Mouse (Mus musculus): ENCODE data around the gene Zfp316. TPM values are rescaled to one million over a fixed set of nuclear protein-coding genes. Genes with fewer than 3 reads are reported as not detected.
A peak's percentile ranks its signal among the peaks of the same experiment; 100 is the strongest.

The Zfp316 gene
- polyA plus RNA-seq (2012; ENCODE audit: insufficient read depth, insufficient read length, missing spikeins), result 1.5 and 1.6 TPM in 2 replicates

DNA sequence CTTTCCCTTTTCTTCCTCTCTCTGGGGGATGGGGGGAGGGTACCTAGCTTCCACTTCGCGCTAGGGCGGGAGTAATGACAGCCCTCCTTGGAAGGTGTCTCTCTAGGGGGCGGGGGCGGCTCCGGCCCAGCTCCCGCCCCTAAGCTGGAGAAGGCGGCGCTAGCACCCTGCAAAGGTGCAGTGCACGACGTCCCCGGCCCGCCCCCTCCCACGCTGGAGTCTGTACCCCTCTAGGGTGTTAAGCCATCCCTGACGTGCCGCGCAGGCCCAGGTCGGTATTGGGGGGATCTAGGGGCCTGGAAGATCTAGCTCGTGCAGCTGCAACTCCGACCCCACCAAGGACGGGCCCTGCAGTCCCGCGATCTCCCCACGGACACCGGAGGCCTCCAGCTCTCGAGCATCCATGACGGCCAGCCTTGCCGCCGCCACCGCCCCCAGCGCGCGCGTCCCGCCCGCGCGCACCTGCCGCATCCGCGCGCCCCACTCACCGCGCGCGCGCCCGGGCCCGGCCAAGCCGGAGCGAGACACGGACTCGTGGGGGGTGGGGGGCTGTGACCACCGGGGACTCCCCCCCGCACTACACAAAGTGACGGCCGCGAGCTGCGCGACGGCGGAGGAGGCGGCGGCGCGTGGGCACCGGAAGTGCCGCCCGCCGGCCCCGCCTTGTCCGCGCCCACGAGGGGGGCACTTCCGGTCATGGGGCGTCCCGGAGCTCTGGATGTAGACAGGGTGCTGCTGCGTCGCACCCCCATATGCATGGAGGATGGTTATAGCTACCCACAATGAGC, at the start of gene Zfp316:
TSS of gene Zfp316 (minus strand) at position 660 of the 788 bp plus-strand sequence.
- no peak within 1 kb of the TSS for H3K27ac ChIP-seq (replicated peaks; ENCODE audit: low read depth, low read length)
- H3K4me1 ChIP-seq (ENCODE audit: control insufficient read depth, insufficient read depth, insufficient read length, low read length), result no peaks in the 10 kb centered on the region
- H3K4me3 ChIP-seq (ENCODE audit: insufficient read depth, low read depth, low read length), result peak within 1 kb of the TSS; percentile 69

DNA sequence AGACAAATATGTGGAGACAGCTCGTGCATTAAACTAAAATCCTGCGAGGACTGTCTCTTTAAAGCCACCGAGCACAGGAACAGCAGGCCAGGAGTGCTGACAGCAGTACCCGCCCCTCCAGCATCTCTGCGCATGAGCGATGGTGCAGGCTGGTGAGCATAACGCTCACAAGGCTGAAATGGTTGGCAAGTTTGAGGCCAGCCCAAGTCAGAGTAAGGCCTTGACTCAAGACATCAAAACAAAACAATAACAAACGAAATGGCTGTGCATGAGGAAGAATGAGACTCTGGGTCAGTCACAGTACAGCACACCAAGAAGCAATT, 47.4 kb upstream of the Zfp316 start:
- Histone ChIP-seq H3K4me3 (ENCODE audit: insufficient read depth, low read depth, low read length) (no peak overlapping the region), H3K4me1 (ENCODE audit: control insufficient read depth, insufficient read depth, insufficient read length, low read length) (no peaks in the 10 kb centered on the region; the same call in 1 of the 2 replicates), H3K27ac (replicated peaks; ENCODE audit: low read depth, low read length) (no peak overlapping the region)

DNA sequence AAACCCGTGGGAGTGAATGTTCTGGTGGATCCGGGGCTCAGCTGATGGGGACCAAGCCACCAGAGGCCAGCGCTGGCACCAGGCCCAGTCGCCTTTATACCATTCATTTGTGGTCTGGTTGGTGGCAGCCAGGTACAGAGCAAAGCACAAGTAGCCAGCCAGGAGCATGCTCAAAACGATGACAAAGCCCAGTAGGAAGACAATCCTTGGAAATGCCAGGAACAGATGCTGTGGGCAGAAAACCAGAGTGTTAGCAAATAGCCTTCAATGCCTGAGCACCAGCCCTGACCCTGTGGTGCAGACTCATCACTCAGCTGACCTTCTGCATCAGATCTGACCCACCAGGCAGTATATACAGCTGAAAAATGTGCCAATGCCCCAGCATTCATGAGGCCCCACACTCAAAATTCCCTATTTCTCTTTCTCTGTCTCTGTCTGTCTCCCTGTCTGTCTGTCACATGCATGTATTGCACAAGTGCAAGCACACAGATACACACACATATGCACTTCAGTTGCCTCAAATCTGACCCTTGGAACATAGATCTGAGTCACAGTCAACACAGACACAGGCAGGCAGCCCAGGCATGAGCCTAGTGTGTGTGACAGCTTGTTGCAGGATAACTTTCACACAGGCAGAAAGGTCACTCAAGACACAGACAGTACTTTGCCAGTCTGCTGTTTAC, 46.9 kb upstream of the Zfp316 start:
- Histone ChIP-seq H3K27ac (replicated peaks; ENCODE audit: low read depth, low read length) (no peak overlapping the region), H3K4me1 (ENCODE audit: control insufficient read depth, insufficient read depth, insufficient read length, low read length) (no peaks in the 10 kb centered on the region; the same call in 1 of the 2 replicates), H3K4me3 (ENCODE audit: insufficient read depth, low read depth, low read length) (no peak overlapping the region)

DNA sequence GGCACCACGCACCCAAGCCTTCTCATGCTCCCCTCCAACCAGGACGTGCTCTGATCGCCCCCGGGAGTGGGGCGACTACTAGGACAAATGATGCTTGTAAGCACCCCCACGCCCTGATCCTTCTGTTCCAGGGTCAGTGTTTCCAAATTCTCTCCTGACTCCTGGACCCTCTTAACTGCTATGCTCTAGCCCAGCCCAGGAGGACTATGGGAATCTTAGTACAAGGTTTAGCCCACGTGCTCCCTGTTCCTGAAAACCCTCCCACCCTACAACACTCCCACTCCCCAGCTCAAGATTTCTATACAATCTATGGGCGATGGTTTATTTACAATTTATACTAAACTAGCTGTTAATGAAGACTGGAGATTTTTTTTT, 45.7 kb upstream of the Zfp316 start:
- no peak overlapping the region for H3K27ac ChIP-seq (replicated peaks; ENCODE audit: low read depth, low read length)
- H3K4me1 ChIP-seq (ENCODE audit: control insufficient read depth, insufficient read depth, insufficient read length, low read length), result no peaks in the 10 kb centered on the region; the same call in 1 of the 2 replicates
- H3K4me3 ChIP-seq (ENCODE audit: insufficient read depth, low read depth, low read length), result peak overlapping the region; percentile 28; the same call in 1 of the 2 replicates

DNA sequence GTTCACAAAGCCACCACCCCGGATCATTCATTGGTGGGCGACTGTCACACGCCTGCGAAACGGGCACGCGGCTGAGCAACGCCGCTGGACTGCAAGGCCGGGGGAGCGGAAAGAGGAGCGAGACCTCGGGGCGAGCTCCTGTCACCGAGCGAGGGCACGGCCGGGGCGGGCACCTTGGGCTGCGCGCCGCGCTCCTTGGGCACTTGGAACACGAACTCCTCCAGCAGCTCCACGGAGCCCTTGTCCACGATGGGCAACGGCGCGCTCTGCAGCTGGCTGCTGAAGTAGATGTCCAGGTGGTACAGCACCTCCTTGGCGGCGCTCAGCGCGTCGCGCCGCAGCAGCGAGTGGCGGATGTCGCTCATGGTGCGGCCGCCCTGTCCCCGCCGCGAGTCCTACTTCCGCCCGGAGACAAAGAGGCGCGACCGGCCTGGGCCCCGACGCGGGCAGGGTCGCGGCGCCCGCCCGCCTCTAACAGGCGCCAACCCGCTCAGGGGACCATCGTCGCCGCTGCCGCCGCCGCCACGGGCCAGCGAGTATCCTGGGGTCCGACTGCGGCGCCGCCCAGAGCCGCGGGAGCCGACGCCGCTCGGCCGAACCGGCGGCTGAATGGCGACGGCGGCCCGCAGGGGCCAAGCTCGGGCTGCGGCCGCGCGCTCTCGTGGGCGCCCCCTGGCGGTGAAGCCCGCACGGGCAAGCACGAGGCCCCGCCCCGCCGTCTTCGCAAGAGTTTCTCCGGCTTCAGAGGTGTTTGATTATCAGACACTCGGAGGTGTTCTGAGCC, 45.1 kb upstream of the Zfp316 start, which contains the start of gene E130309D02Rik:
TSS of gene E130309D02Rik (minus strand) at position 631 of the 784 bp plus-strand sequence.
- Histone ChIP-seq H3K27ac (replicated peaks; ENCODE audit: low read depth, low read length) (peak within 1 kb of the TSS; percentile 88), H3K4me3 (ENCODE audit: insufficient read depth, low read depth, low read length) (peak within 1 kb of the TSS; percentile 93), H3K4me1 (ENCODE audit: control insufficient read depth, insufficient read depth, insufficient read length, low read length) (no peaks in the 10 kb centered on the region; the same call in 1 of the 2 replicates)

DNA sequence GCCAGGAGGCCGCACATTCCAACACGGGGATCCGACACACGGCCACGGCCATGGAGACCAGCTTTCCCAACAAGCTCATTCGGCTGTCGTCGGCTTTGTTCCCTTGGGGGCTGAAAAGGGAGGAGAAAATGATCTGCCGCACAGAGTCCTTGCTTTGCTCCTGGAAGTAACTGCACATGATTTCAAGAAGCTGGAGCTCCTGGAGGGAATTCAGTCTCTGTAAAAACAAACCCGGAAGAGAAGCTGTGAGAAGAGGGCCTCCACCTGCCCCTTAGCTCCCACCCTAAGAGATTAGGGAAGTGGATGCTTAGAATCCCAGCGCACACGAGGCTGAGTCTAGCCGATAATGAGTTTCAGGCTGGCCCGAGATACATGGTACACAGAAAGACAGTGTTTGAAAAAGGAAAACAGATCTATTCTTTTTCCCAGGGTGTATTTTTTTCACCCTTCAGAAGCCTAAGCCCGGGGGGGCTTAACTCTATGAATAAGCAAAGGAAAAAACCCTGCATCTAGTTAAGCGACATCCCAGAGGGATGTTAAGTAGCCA, 44.4 kb upstream of the Zfp316 start:
- Histone ChIP-seq H3K27ac (replicated peaks; ENCODE audit: low read depth, low read length) (no peak overlapping the region), H3K4me1 (ENCODE audit: control insufficient read depth, insufficient read depth, insufficient read length, low read length) (no peaks in the 10 kb centered on the region; the same call in 1 of the 2 replicates), H3K4me3 (ENCODE audit: insufficient read depth, low read depth, low read length) (peak overlapping the region; percentile 93)

DNA sequence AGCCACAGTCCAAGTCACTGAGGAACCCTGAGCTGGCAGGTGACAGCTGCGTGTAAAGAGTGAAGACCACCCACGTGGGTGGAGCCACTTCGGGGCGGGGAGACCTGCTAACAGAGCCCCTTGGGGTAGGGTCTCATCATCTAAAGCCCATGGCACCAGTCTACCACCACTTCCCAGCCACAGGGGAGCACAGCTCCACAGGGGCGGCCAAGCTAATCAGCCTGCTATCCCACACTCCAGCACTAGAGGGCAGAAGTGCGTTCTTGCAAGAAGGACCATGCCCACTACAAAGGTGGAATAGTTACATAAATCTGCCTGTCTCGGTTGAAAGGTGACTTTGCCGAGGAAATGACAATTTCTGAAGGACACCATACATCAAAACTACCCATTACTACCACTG, 42.1 kb upstream of the Zfp316 start:
- Histone ChIP-seq H3K4me1 (ENCODE audit: control insufficient read depth, insufficient read depth, insufficient read length, low read length) (no peaks in the 10 kb centered on the region; the same call in 1 of the 2 replicates), H3K27ac (replicated peaks; ENCODE audit: low read depth, low read length) (no peak overlapping the region), H3K4me3 (ENCODE audit: insufficient read depth, low read depth, low read length) (no peak overlapping the region)

DNA sequence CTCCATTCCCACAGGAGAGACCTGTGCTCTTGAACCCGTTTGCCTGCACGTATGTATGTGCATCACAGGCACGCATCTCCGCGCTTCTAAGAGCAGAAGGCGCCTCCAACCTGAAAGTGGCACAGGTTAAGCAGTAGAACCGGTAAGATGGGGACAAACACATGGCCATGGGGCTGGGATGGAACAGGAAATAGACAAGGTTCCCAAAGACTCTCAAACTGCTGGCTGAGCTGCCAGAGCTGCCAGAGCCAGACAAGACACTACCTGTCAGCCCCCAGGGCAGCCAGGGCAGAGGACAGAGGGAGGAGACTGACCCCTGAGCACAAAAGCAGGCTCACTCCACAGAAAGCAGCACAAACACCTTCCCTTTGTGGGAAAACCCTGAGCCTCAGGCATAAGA, 40.1 kb upstream of the Zfp316 start:
- H3K27ac ChIP-seq (replicated peaks; ENCODE audit: low read depth, low read length), result no peak overlapping the region
- no peaks in the 10 kb centered on the region for H3K4me1 ChIP-seq (ENCODE audit: control insufficient read depth, insufficient read depth, insufficient read length, low read length)
- H3K4me3 ChIP-seq (ENCODE audit: insufficient read depth, low read depth, low read length), result no peak overlapping the region

DNA sequence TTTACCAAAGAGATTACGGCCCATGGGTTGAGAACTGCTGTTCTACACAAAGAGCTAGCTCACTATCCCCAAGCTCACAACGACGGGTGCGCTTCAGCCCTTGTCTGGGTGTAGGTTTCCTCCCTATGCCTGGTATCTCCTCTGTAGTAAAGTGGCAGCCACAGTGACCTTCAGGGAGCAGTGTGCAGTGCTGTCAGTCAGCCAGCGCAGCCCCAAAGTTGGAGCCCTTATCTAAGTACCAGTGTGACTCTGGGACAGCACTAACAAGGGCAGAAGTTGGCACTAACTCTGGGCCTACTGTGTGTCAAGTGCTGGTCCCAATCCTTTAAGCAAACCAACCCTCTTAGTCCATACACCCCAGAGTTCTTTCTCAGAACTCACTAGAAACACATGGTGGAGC, 39.0 kb upstream of the Zfp316 start:
- Histone ChIP-seq H3K4me3 (ENCODE audit: insufficient read depth, low read depth, low read length) (no peak overlapping the region), H3K27ac (replicated peaks; ENCODE audit: low read depth, low read length) (no peak overlapping the region)

DNA sequence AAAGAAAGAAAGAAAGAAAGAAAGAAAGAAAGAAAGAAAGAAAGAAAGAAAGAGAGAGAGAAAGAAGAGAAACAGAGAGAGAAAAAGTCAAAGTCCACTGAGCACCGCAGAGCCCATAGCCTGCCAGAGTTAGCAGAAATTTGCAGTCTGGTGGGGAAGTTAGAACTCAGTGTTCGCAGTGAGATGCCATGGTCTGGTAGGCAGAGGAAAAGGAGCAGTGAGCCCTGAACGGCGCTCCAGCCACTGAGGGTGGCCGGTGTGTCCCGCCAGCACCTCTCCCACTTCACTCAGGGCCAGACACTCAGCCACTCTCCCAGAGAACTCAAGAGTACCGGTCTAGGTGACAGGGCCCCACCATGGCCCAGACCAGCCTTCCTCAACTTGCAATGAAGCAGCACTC, 34.4 kb upstream of the Zfp316 start:
- Histone ChIP-seq H3K27ac (replicated peaks; ENCODE audit: low read depth, low read length) (no peak overlapping the region), H3K4me3 (ENCODE audit: insufficient read depth, low read depth, low read length) (no peak overlapping the region), H3K4me1 (ENCODE audit: control insufficient read depth, insufficient read depth, insufficient read length, low read length) (no peaks in the 10 kb centered on the region)

More for the DNA sequence above, 39.0 kb upstream of the Zfp316 start:
- no peaks in the 10 kb centered on the region for H3K4me1 ChIP-seq (ENCODE audit: control insufficient read depth, insufficient read depth, insufficient read length, low read length)

DNA sequence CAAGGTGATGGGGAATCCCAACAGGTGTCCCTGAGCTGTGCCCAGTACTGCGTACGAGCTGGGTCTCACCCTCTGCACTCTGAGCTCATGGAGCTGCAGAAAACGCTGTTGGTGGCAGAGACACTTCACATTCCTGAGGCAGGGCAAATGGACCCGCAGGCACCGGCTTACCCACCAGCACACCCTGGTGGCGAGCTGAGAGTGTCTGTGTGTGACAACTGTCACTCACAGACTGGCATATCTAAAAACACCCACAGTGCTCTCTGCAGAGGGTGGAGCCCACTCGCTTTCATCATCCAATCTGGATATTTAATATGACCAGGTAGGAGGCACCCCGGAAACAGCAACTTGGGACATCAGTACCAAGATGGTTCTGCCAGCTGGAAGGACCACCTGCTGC, 31.5 kb upstream of the Zfp316 start:
- Histone ChIP-seq H3K4me1 (ENCODE audit: control insufficient read depth, insufficient read depth, insufficient read length, low read length) (no peaks in the 10 kb centered on the region), H3K27ac (replicated peaks; ENCODE audit: low read depth, low read length) (no peak overlapping the region), H3K4me3 (ENCODE audit: insufficient read depth, low read depth, low read length) (no peak overlapping the region)

DNA sequence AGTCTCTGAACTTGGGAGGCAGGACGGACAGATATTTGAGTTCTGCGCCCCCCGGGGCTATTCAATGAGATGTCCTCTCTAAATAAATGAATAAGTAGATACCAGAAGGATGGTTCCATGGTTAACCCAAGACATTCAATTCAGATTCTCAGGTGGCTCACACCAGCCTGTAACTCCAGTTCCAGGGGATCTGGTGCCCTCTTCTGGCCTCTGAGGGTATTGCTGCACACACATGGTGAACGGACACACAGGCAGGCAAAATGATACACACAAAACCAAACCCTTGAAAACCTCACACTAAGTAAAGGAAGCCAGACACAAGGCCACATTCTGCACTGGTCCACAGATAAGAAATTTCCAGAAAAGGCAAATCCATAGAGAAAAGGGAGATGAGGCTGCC, 29.9 kb upstream of the Zfp316 start:
- H3K4me3 ChIP-seq (ENCODE audit: insufficient read depth, low read depth, low read length), result no peak overlapping the region
- no peaks in the 10 kb centered on the region for H3K4me1 ChIP-seq (ENCODE audit: control insufficient read depth, insufficient read depth, insufficient read length, low read length)
- H3K27ac ChIP-seq (replicated peaks; ENCODE audit: low read depth, low read length), result no peak overlapping the region

DNA sequence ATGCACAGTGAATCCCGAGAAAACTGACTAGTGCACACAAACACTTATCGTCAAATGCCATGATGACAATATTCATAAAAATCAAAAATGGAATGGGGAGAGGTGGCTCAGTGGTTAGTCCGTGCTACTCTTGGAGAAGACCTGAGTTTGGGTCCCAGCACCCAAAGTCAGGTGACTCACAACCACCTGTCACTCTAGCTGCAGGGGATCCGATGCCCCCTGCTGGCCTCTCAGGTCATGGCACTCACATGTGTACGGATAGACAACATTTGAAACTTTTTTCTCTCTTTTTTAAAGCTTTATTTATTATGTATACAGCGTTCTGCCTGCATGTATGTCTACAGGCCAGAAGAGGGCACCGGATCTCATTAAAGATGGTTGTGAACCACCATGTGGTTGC, 28.6 kb upstream of the Zfp316 start:
- Histone ChIP-seq H3K27ac (replicated peaks; ENCODE audit: low read depth, low read length) (no peak overlapping the region), H3K4me1 (ENCODE audit: control insufficient read depth, insufficient read depth, insufficient read length, low read length) (peaks cover 2% of the 10 kb centered on the region; the same call in 1 of the 2 replicates), H3K4me3 (ENCODE audit: insufficient read depth, low read depth, low read length) (no peak overlapping the region)

DNA sequence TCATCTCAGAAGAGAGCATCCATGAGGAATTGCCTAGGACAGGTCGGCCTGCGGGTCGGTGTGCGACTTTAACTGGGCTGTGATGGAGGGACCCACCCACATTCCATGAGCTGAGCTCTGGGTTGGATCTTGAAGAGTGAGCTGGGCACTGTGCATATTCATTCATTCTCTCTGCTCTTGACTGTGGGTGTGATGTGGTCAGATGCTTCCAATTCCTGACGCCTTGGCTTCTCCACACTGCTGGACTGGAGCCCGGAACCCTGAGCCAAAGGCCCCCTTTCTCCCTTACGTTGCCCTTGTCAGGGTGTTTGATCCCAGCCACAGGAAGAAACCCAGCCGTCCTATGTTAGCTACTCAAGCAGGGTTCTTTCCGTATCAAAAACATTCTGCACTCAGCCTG, 28.2 kb upstream of the Zfp316 start:
- Histone ChIP-seq H3K4me1 (ENCODE audit: control insufficient read depth, insufficient read depth, insufficient read length, low read length) (peaks cover 3% of the 10 kb centered on the region; the same call in 1 of the 2 replicates), H3K4me3 (ENCODE audit: insufficient read depth, low read depth, low read length) (no peak overlapping the region), H3K27ac (replicated peaks; ENCODE audit: low read depth, low read length) (no peak overlapping the region)

DNA sequence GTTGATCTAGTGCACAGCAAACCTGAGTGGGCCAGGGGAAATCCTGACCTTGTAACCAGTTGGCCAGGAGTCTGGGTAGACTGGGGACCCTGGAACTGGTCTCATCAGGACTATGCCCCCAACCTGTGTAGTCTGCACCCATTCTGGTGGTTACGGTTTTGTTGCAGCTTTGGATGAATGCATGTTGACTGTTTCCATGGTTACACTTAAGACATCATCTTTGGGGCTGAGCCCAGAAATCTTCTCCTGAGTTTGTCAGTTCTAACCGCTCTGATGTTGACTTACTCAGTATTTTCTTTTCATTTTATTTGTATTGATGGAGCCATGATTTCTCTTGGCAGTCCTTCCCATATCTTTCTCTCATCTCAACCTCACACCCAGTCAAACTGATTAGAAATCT, 25.5 kb upstream of the Zfp316 start:
- Histone ChIP-seq H3K4me3 (ENCODE audit: insufficient read depth, low read depth, low read length) (no peak overlapping the region), H3K27ac (replicated peaks; ENCODE audit: low read depth, low read length) (no peak overlapping the region), H3K4me1 (ENCODE audit: control insufficient read depth, insufficient read depth, insufficient read length, low read length) (peaks cover 3% of the 10 kb centered on the region; the same call in 1 of the 2 replicates)

All from brown adipose tissue, adult 24 weeks (tissue).